Mouse (Mus musculus) hindbrain, postnatal 0 days (tissue): Measurements from ENCODE around the gene Abcc9. TPM values are rescaled to one million over a fixed set of nuclear protein-coding genes. Genes with fewer than 3 reads are reported as not detected.

Experiments
- ATAC-seq: fragments of 200-750 bp; cut with Nextera tagmentation; 2 replicates; pipeline ENCODE4 v1.8.0; 2017; ENCODE audit warnings: mild to moderate bottlenecking, moderate TSS enrichment, moderate library complexity
- DNase-seq: peaks from one replicate; pipeline ENCODE4 v3.0.0-alpha.2; 2015; ENCODE audit warnings: low spot score
- H3K27ac ChIP-seq: fragments of 300-500 bp; sonication (generic); 2 replicates; pipeline ENCODE4 v1.5.1; 2014; ENCODE audit warnings: mild to moderate bottlenecking
- H3K27me3 ChIP-seq: fragments of 300-500 bp; sonication (generic); 2 replicates; pipeline ENCODE4 v1.6.1; 2014; ENCODE audit warnings: low read length, mixed read lengths; ENCODE audit not compliant: insufficient read depth
- H3K36me3 ChIP-seq: fragments of 300-500 bp; sonication (generic); 2 replicates; pipeline ENCODE4 v1.6.1; 2014; ENCODE audit warnings: low read length, mixed read lengths; ENCODE audit not compliant: insufficient read depth
- H3K4me1 ChIP-seq: fragments of 300-500 bp; sonication (generic); 2 replicates; pipeline ENCODE4 v1.6.1; 2014; ENCODE audit warnings: antibody characterized with exemption, low read length, mixed read lengths; ENCODE audit not compliant: insufficient read depth
- H3K4me2 ChIP-seq: fragments of 300-500 bp; sonication (generic); 2 replicates; pipeline ENCODE4 v1.6.1; 2014; ENCODE audit warnings: low read depth, mild to moderate bottlenecking, low read length, moderate library complexity, mixed read lengths
- H3K4me3 ChIP-seq: fragments of 300-500 bp; sonication (generic); 2 replicates; pipeline ENCODE4 v1.5.1; 2014; ENCODE audit warnings: low read length
- H3K9ac ChIP-seq: fragments of 300-500 bp; sonication (generic); replicated peaks from 2 replicates; pipeline ENCODE4 v1.6.1; 2014; ENCODE audit warnings: mild to moderate bottlenecking, low read length, moderate library complexity, mixed read lengths
- H3K9me3 ChIP-seq: fragments of 300-500 bp; sonication (generic); 2 replicates; pipeline ENCODE4 v1.6.1; 2016; ENCODE audit warnings: low read length, mixed read lengths
- CTCF ChIP-seq: IDR thresholded peaks from 2 replicates; pipeline ENCODE4 v1.5.1; 2016; ENCODE audit warnings: antibody characterized with exemption, control low read depth, low read depth
- WGBS: fragments of 180-500 bp; shearing (Covaris S2); extraction: QIAGEN DNeasy Blood & Tissue Kit; methylation state at CpG from one replicate; pipeline ENCODE4 v1.1.7; 2014; 5-methylcytosine and 5-hydroxymethylcytosine counted together
- polyA plus RNA-seq: library from polyadenylated mRNA; unstranded; fragments of >200 nt; fragmentation: Nextera tagmentation; extraction: Ambion mirVana; gene quantifications from 2 replicates; pipeline ENCODE4 v1.2.1, GENCODE M21; 2015
- total RNA-seq: library from RNA; depleted of rRNA; stranded (reverse); fragments of >200 nt; gene quantifications from 2 replicates; pipeline ENCODE4 v1.2.3, GENCODE M21; 2014; rRNA removed

Gene Abcc9
- total and polyA plus RNA-seq, 2 experiments from 2014 or later = 2.0 to 8.9 TPM

GRCm38 (mm10) chr6:142545132-142545531, 157.0 kb downstream of the Abcc9 start:
- 57% methylated on average over 14 of the region's 14 CpGs for WGBS
- DNase-seq (peak; percentile 14), ATAC-seq (no peak)
- Histone ChIP-seq H3K36me3 (no peaks in the 10 kb centered on the region), H3K4me2 (peak overlapping the region; percentile 19), H3K27me3 (no peaks in the 10 kb centered on the region), H3K9me3 (no peaks in the 10 kb centered on the region), H3K4me1 (no peaks in the 10 kb centered on the region), H3K9ac (no peak overlapping the region), H3K4me3 (no peak overlapping the region), H3K27ac (no peak overlapping the region)
- no peak for TF ChIP-seq CTCF

GRCm38 (mm10) chr6:142543648-142544047, 158.5 kb downstream of the Abcc9 start:
- 82% methylated on average over 4 of the region's 4 CpGs for WGBS
- no peak overlapping the region for H3K27ac ChIP-seq
- ATAC-seq (no peak), DNase-seq (no peak)
- no peak overlapping the region for H3K4me3 ChIP-seq
- no peaks in the 10 kb centered on the region for H3K4me1 ChIP-seq
- no peaks in the 10 kb centered on the region for H3K27me3 ChIP-seq
- no peak overlapping the region for H3K9ac ChIP-seq
- H3K4me2 ChIP-seq = no peak overlapping the region
- TF ChIP-seq CTCF = no peak
- H3K36me3 ChIP-seq = no peaks in the 10 kb centered on the region
- H3K9me3 ChIP-seq = no peaks in the 10 kb centered on the region

GRCm38 (mm10) chr6:142542800-142543175, 159.3 kb downstream of the Abcc9 start:
- ATAC-seq (no peak), DNase-seq (no peak)
- no peak overlapping the region for H3K4me3 ChIP-seq
- no peaks in the 10 kb centered on the region for H3K27me3 ChIP-seq
- H3K4me2 ChIP-seq = no peak overlapping the region
- H3K4me1 ChIP-seq = no peaks in the 10 kb centered on the region
- H3K36me3 ChIP-seq = no peaks in the 10 kb centered on the region
- WGBS = 85% methylated on average over 6 of the region's 6 CpGs
- H3K9me3 ChIP-seq = no peaks in the 10 kb centered on the region
- no peak for TF ChIP-seq CTCF
- H3K9ac ChIP-seq = no peak overlapping the region
- no peak overlapping the region for H3K27ac ChIP-seq

- H3K36me3 ChIP-seq = no peaks in the 10 kb centered on the region
- H3K27me3 ChIP-seq = no peaks in the 10 kb centered on the region
- no peak overlapping the region for H3K9ac ChIP-seq
- no peak for ATAC-seq
- H3K4me3 ChIP-seq = no peak overlapping the region
- WGBS = 83% methylated on average over 8 of the region's 8 CpGs
- DNase-seq = no peak
- no peaks in the 10 kb centered on the region for H3K4me1 ChIP-seq
- H3K27ac ChIP-seq = no peak overlapping the region
- no peak overlapping the region for H3K4me2 ChIP-seq
- no peak for TF ChIP-seq CTCF
- no peaks in the 10 kb centered on the region for H3K9me3 ChIP-seq
Measured at GRCm38 (mm10) chr6:142542082-142542799, 159.9 kb downstream of the Abcc9 start.

- no peaks in the 10 kb centered on the region for H3K4me1 ChIP-seq
- no peaks in the 10 kb centered on the region for H3K9me3 ChIP-seq
- no peaks in the 10 kb centered on the region for H3K36me3 ChIP-seq
- no peak overlapping the region for H3K4me3 ChIP-seq
- no peak for ATAC-seq
- H3K9ac ChIP-seq = no peak overlapping the region
- DNase-seq = no peak
- WGBS = 89% methylated on average over 10 of the region's 10 CpGs
- TF ChIP-seq CTCF = no peak
- no peak overlapping the region for H3K4me2 ChIP-seq
- H3K27ac ChIP-seq = no peak overlapping the region
- H3K27me3 ChIP-seq = no peaks in the 10 kb centered on the region
Measured at GRCm38 (mm10) chr6:142540561-142541160, 161.5 kb downstream of the Abcc9 start.

- no peak for DNase-seq
- no peak for ATAC-seq
- no peaks in the 10 kb centered on the region for H3K9me3 ChIP-seq
- 91% methylated on average over 5 of the region's 5 CpGs for WGBS
- no peaks in the 10 kb centered on the region for H3K27me3 ChIP-seq
- no peak overlapping the region for H3K4me3 ChIP-seq
- H3K4me1 ChIP-seq = no peaks in the 10 kb centered on the region
- H3K4me2 ChIP-seq = no peak overlapping the region
- no peak for TF ChIP-seq CTCF
- no peak overlapping the region for H3K9ac ChIP-seq
- no peaks in the 10 kb centered on the region for H3K36me3 ChIP-seq
- H3K27ac ChIP-seq = no peak overlapping the region
Measured at GRCm38 (mm10) chr6:142540131-142540530, 162.0 kb downstream of the Abcc9 start.

- Histone ChIP-seq H3K27ac (no peak overlapping the region), H3K4me3 (no peak overlapping the region), H3K36me3 (no peaks in the 10 kb centered on the region), H3K27me3 (no peaks in the 10 kb centered on the region), H3K9ac (no peak overlapping the region), H3K9me3 (no peaks in the 10 kb centered on the region), H3K4me2 (no peak overlapping the region), H3K4me1 (no peaks in the 10 kb centered on the region)
- TF ChIP-seq CTCF = no peak
- WGBS = 80% methylated on average over 17 of the region's 17 CpGs
- DNase-seq = no peak
- ATAC-seq = no peak
Measured at GRCm38 (mm10) chr6:142538503-142538902, 163.6 kb downstream of the Abcc9 start.

Other genes with a start within 250 kb of the Abcc9 start
- 0.10 and 0.18 TPM in 2 replicates for gene Gys2, start 229.2 kb downstream of the Abcc9 start, total RNA-seq
- 0.38 TPM in 1 of 2 replicates, not detected in the other for gene Gys2, start 229.2 kb downstream of the Abcc9 start, polyA plus RNA-seq
- gene Ldhb, start 194.4 kb downstream of the Abcc9 start, total RNA-seq = 201 and 230 TPM in 2 replicates
- 663 and 664 TPM in 2 replicates for gene Ldhb, start 194.4 kb downstream of the Abcc9 start, polyA plus RNA-seq
- gene Kcnj8, start 130.7 kb downstream of the Abcc9 start, total RNA-seq = 10.1 and 13.7 TPM in 2 replicates
- gene Kcnj8, start 130.7 kb downstream of the Abcc9 start, polyA plus RNA-seq = 7.7 and 8.8 TPM in 2 replicates
- 59.1 and 70.7 TPM in 2 replicates for gene Cmas, start 54.4 kb upstream of the Abcc9 start, total RNA-seq
- gene Cmas, start 54.4 kb upstream of the Abcc9 start, polyA plus RNA-seq = 168 and 171 TPM in 2 replicates
- gene Sult6b2, start 102.2 kb upstream of the Abcc9 start, total RNA-seq = not detected in 2 replicates
- 0.28 and 0.30 TPM in 2 replicates for gene Sult6b2, start 102.2 kb upstream of the Abcc9 start, polyA plus RNA-seq